ENCODE assay signal across 9 mouse cellular contexts in genomic region chr8:86787891-86788420, GRCm38 (mm10). TPM values are rescaled to one million over a fixed set of nuclear protein-coding genes. Genes with fewer than 3 reads are reported as not detected.
DNase-seq lines count a peak whose midpoint lies in the region; ATAC-seq and TF ChIP-seq lines count a peak whose summit lies in the region.
"Had no signal": no experiment of that assay in that cellular context is flagged by ENCODE, and none has a peak within 500 bp of the region (broad histone marks: within the 10 kb centered on the region; RNA-seq: fewer than 3 reads in every experiment).

No protein-coding gene starts in this region.

- TF ChIP-seq CTCF in liver, postnatal 0 days (IDR thresholded peaks at IDR 0.05; ENCODE audit: low read depth): no peak
- no peak for TF ChIP-seq CTCF in stomach, postnatal 0 days (IDR thresholded peaks at IDR 0.05; ENCODE audit: low read depth)

- no peak overlapping the region; the same call in 1 of the 2 replicates for H3K4me2 ChIP-seq in liver, postnatal 0 days (ENCODE audit: low read depth, low read length)
- H3K4me2 ChIP-seq in limb, embryonic 12.5 days: no peak overlapping the region
- H3K4me2 ChIP-seq in stomach, postnatal 0 days (replicated peaks; ENCODE audit: low read depth): no peak overlapping the region

- H3K4me3 ChIP-seq in liver, postnatal 0 days (ENCODE audit: low read depth, low read length): no peak overlapping the region
- no peak overlapping the region for H3K4me3 ChIP-seq in limb, embryonic 12.5 days (replicated peaks)
- no peak overlapping the region for H3K4me3 ChIP-seq in stomach, postnatal 0 days (ENCODE audit: low read depth, low read length)

- H3K9me3 ChIP-seq in liver, postnatal 0 days (ENCODE audit: low read length): no peaks in the 10 kb centered on the region
- no peaks in the 10 kb centered on the region for H3K9me3 ChIP-seq in limb, embryonic 12.5 days
- no peaks in the 10 kb centered on the region for H3K9me3 ChIP-seq in stomach, postnatal 0 days (ENCODE audit: control insufficient read depth, low read length)

- no peaks in the 10 kb centered on the region for H3K36me3 ChIP-seq in liver, postnatal 0 days (replicated peaks; ENCODE audit: insufficient read depth, low read length)
- H3K36me3 ChIP-seq in limb, embryonic 12.5 days: no peaks in the 10 kb centered on the region
- H3K36me3 ChIP-seq in stomach, postnatal 0 days (ENCODE audit: control insufficient read depth, insufficient read depth, low read length): no peaks in the 10 kb centered on the region

- peak; percentile 53 for ATAC-seq in liver, postnatal 0 days
- no peak for ATAC-seq in limb, embryonic 12.5 days (ENCODE audit: insufficient number of reproducible peaks, insufficient read depth, low FRiP score, low TSS enrichment, low read depth)
- no peak for ATAC-seq in stomach, postnatal 0 days (ENCODE audit: low FRiP score, low TSS enrichment)

- DNase-seq in liver, postnatal 0 days: no peak
- no peak for DNase-seq in liver
- peak; percentile 83 for DNase-seq in heart, adult 8-10 months (ENCODE audit: low spot score)
- no peak for DNase-seq in stomach, postnatal 0 days (ENCODE audit: low spot score)
- no peak for DNase-seq in layer of hippocampus, postnatal 14 days (ENCODE audit: low spot score in 2 of 2)
- DNase-seq in cerebellum, adult 18-20 months: no peak
- no peak for DNase-seq in retina, postnatal 1 day

- no peaks in the 10 kb centered on the region for H3K27me3 ChIP-seq in liver, postnatal 0 days (ENCODE audit: insufficient read depth, low read length)
- no peaks in the 10 kb centered on the region for H3K27me3 ChIP-seq in limb, embryonic 12.5 days
- H3K27me3 ChIP-seq in stomach, postnatal 0 days (ENCODE audit: control insufficient read depth, insufficient read depth, low read length): no peaks in the 10 kb centered on the region

- peak overlapping the region; percentile 12; the same call in 1 of the 2 replicates for H3K27ac ChIP-seq in liver, postnatal 0 days (ENCODE audit: low read depth)
- peak overlapping the region; percentile 58 for H3K27ac ChIP-seq in limb, embryonic 12.5 days
- peak overlapping the region; percentile 80 for H3K27ac ChIP-seq in stomach, postnatal 0 days (replicated peaks)
- H3K27ac ChIP-seq: liver, embryonic 14.5 days had no signal

- no peak overlapping the region for H3K9ac ChIP-seq in liver, postnatal 0 days (replicated peaks)
- no peak overlapping the region for H3K9ac ChIP-seq in limb, embryonic 12.5 days (replicated peaks)
- H3K9ac ChIP-seq in stomach, postnatal 0 days (ENCODE audit: low read length): no peak overlapping the region
- H3K9ac ChIP-seq: liver, embryonic 14.5 days had no signal

- no peak for TF ChIP-seq EP300 in liver, postnatal 0 days (IDR thresholded peaks at IDR 0.05; ENCODE audit: low read depth)
- no peak for TF ChIP-seq EP300 in stomach, postnatal 0 days (optimal IDR thresholded peaks at IDR 0.05)

- H3K4me1 ChIP-seq in liver, postnatal 0 days (ENCODE audit: insufficient read depth): peaks cover 10% of the 10 kb centered on the region
- peaks cover 16% of the 10 kb centered on the region for H3K4me1 ChIP-seq in limb, embryonic 12.5 days (replicated peaks)
- H3K4me1 ChIP-seq in stomach, postnatal 0 days (replicated peaks; ENCODE audit: control insufficient read depth, insufficient read depth): no peaks in the 10 kb centered on the region; the same call in 1 of the 2 replicates

- WGBS in liver, postnatal 0 days (ENCODE audit: insufficient replicate concordance): 52% methylated on average over 12 of the region's 12 CpGs
- 66% methylated on average over 12 of the region's 12 CpGs for whole genome bisulfite sequencing in limb, embryonic 12.5 days
- 49% methylated on average over 12 of the region's 12 CpGs for whole genome bisulfite sequencing in stomach, postnatal 0 days

RNA-seq across cellular contexts. Expression of gene Siah1a, which starts 42.2 kb away (rescaled TPM):
- polyA plus RNA-seq in liver, postnatal 0 days (2015; fragmentation: Nextera tagmentation; extraction: Ambion mirVana): 11.7 and 13.7 TPM in 2 replicates
- total RNA-seq in heart, adult 8-10 months (2022): 10 to 100 TPM; 11.1 to 14.3 (median 12.8) TPM
- 72.9 and 74.3 TPM in 2 replicates for polyA plus RNA-seq in limb, embryonic 12.5 days (2016; fragmentation: Nextera tagmentation; extraction: Ambion mirVana)
- 36.3 and 41.0 TPM in 2 replicates for polyA plus RNA-seq in stomach, postnatal 0 days (2015; fragmentation: Nextera tagmentation; extraction: Ambion mirVana)
- 10 to 100 TPM; 30.3 to 34.6 TPM for total RNA-seq in layer of hippocampus, postnatal 14 days (2021)

RNA-seq across cellular contexts. Expression of gene Gm10638, which starts 42.5 kb away (rescaled TPM):
- polyA plus RNA-seq in liver, postnatal 0 days (2015; fragmentation: Nextera tagmentation; extraction: Ambion mirVana): 1.7 and 1.8 TPM in 2 replicates
- total RNA-seq in heart, adult 8-10 months (2022): 1 to 10 TPM; 1.8 to 4.4 (median 3.0) TPM
- 8.7 and 9.3 TPM in 2 replicates for polyA plus RNA-seq in limb, embryonic 12.5 days (2016; fragmentation: Nextera tagmentation; extraction: Ambion mirVana)
- 6.9 and 8.5 TPM in 2 replicates for polyA plus RNA-seq in stomach, postnatal 0 days (2015; fragmentation: Nextera tagmentation; extraction: Ambion mirVana)
- 1 to 10 TPM; 3.5 to 5.1 TPM for total RNA-seq in layer of hippocampus, postnatal 14 days (2021)

Comparison
In these comparisons a context has a peak if more than half of its experiments do, and no peak if none do; other contexts are left out.
1. H3K27ac ChIP-seq: peak in every context shown above with its lines; median percentile 80 in stomach, postnatal 0 days; 58 in limb, embryonic 12.5 days; 12 in liver, postnatal 0 days.